ENCODE assay signal across 16 mouse cellular contexts in the genomic region with DNA sequence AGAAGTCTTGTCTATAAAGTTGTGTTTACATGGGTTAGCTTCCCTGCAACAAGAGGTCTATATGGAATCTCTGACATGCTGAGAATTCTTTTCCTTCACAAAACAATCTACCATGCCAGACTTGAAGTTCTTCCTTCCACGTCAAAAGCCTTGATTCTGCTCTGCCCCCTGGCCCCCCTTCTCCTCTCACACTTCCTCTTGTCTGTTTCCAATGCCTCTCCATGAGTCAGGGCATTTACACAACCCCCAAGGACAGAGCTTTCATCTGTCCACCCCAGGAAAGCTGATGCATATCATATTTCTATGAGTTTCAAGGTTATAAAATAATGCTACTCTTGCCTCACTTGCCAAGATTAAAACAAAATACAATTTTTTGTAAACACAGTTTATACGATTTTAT.
"Had no signal": no experiment of that assay in that cellular context is flagged by ENCODE, and none has a peak within 500 bp of the region (broad histone marks: within the 10 kb centered on the region; RNA-seq: fewer than 3 reads in every experiment).

No protein-coding gene starts in this region.

- H3K4me1 ChIP-seq: kidney, embryonic 15.5 days; liver, embryonic 13.5 days; midbrain, embryonic 10.5 days had no signal

- H3K4me3 ChIP-seq: kidney, embryonic 15.5 days; left cerebral cortex, adult 2 months; liver, embryonic 13.5 days; midbrain, embryonic 10.5 days had no signal

- DNase-seq: kidney, adult 8-10 months; kidney, postnatal 10 days; kidney, postnatal 36 days; liver, embryonic 13.5 days; lung, adult 2 months; lung, postnatal 14 days; lung, postnatal 4 days; midbrain, embryonic 14.5 days; retina, postnatal 1 day; thymus, adult 2 months; thymus, postnatal 14 days; thymus, postnatal 4 days had no signal

- H3K27ac ChIP-seq: kidney, embryonic 15.5 days; left cerebral cortex, adult 2 months; liver, embryonic 13.5 days; midbrain, embryonic 10.5 days; stomach, postnatal 0 days had no signal

- H3K9me3 ChIP-seq: kidney, embryonic 15.5 days; midbrain, embryonic 10.5 days had no signal

- H3K9ac ChIP-seq: kidney, embryonic 15.5 days; liver, embryonic 13.5 days had no signal

- H3K27me3 ChIP-seq: kidney, embryonic 15.5 days; liver, embryonic 13.5 days had no signal

- H3K4me2 ChIP-seq: kidney, embryonic 15.5 days; liver, embryonic 13.5 days had no signal

- H3K36me3 ChIP-seq: kidney, embryonic 15.5 days; liver, embryonic 13.5 days; midbrain, embryonic 10.5 days had no signal
